Mouse (Mus musculus) hindbrain, embryonic 12.5 days (tissue): ENCODE measurements around the gene Zfp972. TPM values are rescaled to one million over a fixed set of nuclear protein-coding genes. Genes with fewer than 3 reads are reported as not detected.
A peak's percentile ranks its signal among the peaks of the same experiment; 100 is the strongest.
"Not testable (repeated sequence)": the region's sequence is repeated elsewhere in the genome, so short reads cannot be mapped to it uniquely, and the experiment has no call there.

Source experiments
- ATAC-seq: fragments of 200-750 bp; cut with Nextera tagmentation; 2 replicates; pipeline ENCODE4 v1.8.0; 2017; ENCODE audit warnings: moderate TSS enrichment; ENCODE audit not compliant: low FRiP score
- H3K27ac ChIP-seq: fragments of 300-500 bp; sonication (generic); 2 replicates; pipeline ENCODE4 v1.5.1; 2016; ENCODE audit warnings: mild to moderate bottlenecking
- H3K27me3 ChIP-seq: fragments of 300-500 bp; sonication (generic); 2 replicates; pipeline ENCODE4 v1.6.1; 2016; ENCODE audit warnings: mild to moderate bottlenecking
- H3K36me3 ChIP-seq: fragments of 300-500 bp; sonication (generic); 2 replicates; pipeline ENCODE4 v1.6.1; 2016; ENCODE audit warnings: mild to moderate bottlenecking
- H3K4me1 ChIP-seq: fragments of 300-500 bp; sonication (generic); 2 replicates; pipeline ENCODE4 v1.6.1; 2016
- H3K4me2 ChIP-seq: fragments of 300-500 bp; sonication (generic); replicated peaks from 2 replicates; pipeline ENCODE4 v1.6.1; 2016; ENCODE audit warnings: mild to moderate bottlenecking
- H3K4me3 ChIP-seq: fragments of 300-500 bp; sonication (generic); 2 replicates; pipeline ENCODE4 v1.5.1; 2016; ENCODE audit warnings: mild to moderate bottlenecking
- H3K9ac ChIP-seq: fragments of 300-500 bp; sonication (generic); 2 replicates; pipeline ENCODE4 v1.6.1; 2016; ENCODE audit warnings: mild to moderate bottlenecking, moderate library complexity
- H3K9me3 ChIP-seq: fragments of 300-500 bp; sonication (generic); replicated peaks from 2 replicates; pipeline ENCODE4 v1.6.1; 2016; ENCODE audit warnings: mild to moderate bottlenecking
- WGBS: fragments of 180-500 bp; shearing (Covaris S2); methylation state at CpG from one replicate; pipeline ENCODE4 v1.1.7; 2016; 5-methylcytosine and 5-hydroxymethylcytosine counted together
- polyA plus RNA-seq: library from polyadenylated mRNA; unstranded; fragments of >200 nt; fragmentation: Nextera tagmentation; extraction: Ambion mirVana; gene quantifications from 2 replicates; pipeline ENCODE4 v1.2.1, GENCODE M21; 2016

Zfp972 gene
- 0.43 and 0.46 TPM in 2 replicates for polyA plus RNA-seq

GRCm38 (mm10) chr2:177925563-177926103, at the start of gene Zfp972:
Zfp972 (minus strand) TSS chr2:177925613.
- H3K9ac ChIP-seq, ATAC-seq, H3K4me1 ChIP-seq, H3K36me3 ChIP-seq, H3K27ac ChIP-seq, H3K9me3 ChIP-seq, H3K4me3 ChIP-seq, H3K4me2 ChIP-seq, H3K27me3 ChIP-seq: not testable (repeated sequence)
- WGBS, result 57% methylated on average over 4 of the region's 5 CpGs

GRCm38 (mm10) chr2:177974814-177975213, 49.4 kb upstream of the Zfp972 start:
- H3K9ac ChIP-seq, H3K4me2 ChIP-seq, H3K4me3 ChIP-seq, H3K36me3 ChIP-seq, H3K9me3 ChIP-seq, H3K27me3 ChIP-seq, H3K4me1 ChIP-seq, ATAC-seq, H3K27ac ChIP-seq: not testable (repeated sequence)
- WGBS, result 69% methylated on average over 7 of the region's 7 CpGs

- not testable (repeated sequence) for H3K27ac ChIP-seq, H3K36me3 ChIP-seq, ATAC-seq, H3K27me3 ChIP-seq, H3K9me3 ChIP-seq, H3K4me1 ChIP-seq
- Histone ChIP-seq H3K4me2 (peak within 1 kb of the TSS; percentile 52), H3K9ac (peak within 1 kb of the TSS; percentile 53), H3K4me3 (peak within 1 kb of the TSS; percentile 45)
- WGBS, result 0% methylated on average over 4 of the region's 7 CpGs
Observed at GRCm38 (mm10) chr2:177957145-177957544, 31.7 kb upstream of the Zfp972 start, which contains the start of gene Gm14326. Gm14326 (minus strand) TSS chr2:177957297.

- H3K4me2 ChIP-seq, result peak overlapping the region; percentile 52
- not testable (repeated sequence) for ATAC-seq, H3K27me3 ChIP-seq, H3K9me3 ChIP-seq, H3K36me3 ChIP-seq, H3K27ac ChIP-seq, H3K4me1 ChIP-seq
- under 1% methylated on average over 18 of the region's 18 CpGs for WGBS
- peak overlapping the region; percentile 53 for H3K9ac ChIP-seq
- peak overlapping the region; percentile 45 for H3K4me3 ChIP-seq
Observed at GRCm38 (mm10) chr2:177956734-177957133, 31.3 kb upstream of the Zfp972 start.

GRCm38 (mm10) chr2:177903276-177903675, 22.1 kb downstream of the Zfp972 start:
- WGBS, result 100% methylated on average over 3 of the region's 12 CpGs

GRCm38 (mm10) chr2:177898171-177898570, 27.2 kb downstream of the Zfp972 start:
- ATAC-seq, H3K36me3 ChIP-seq, H3K27ac ChIP-seq, H3K9ac ChIP-seq, H3K4me1 ChIP-seq, H3K4me3 ChIP-seq, H3K27me3 ChIP-seq, H3K9me3 ChIP-seq, H3K4me2 ChIP-seq: not testable (repeated sequence)
- 87% methylated on average over 2 of the region's 3 CpGs for WGBS

More at GRCm38 (mm10) chr2:177903276-177903675, 22.1 kb downstream of the Zfp972 start:
- not testable (repeated sequence) for ATAC-seq, H3K4me3 ChIP-seq, H3K4me2 ChIP-seq, H3K36me3 ChIP-seq, H3K27ac ChIP-seq, H3K4me1 ChIP-seq, H3K27me3 ChIP-seq, H3K9me3 ChIP-seq, H3K9ac ChIP-seq

- H3K4me3 ChIP-seq, result peak within 1 kb of the TSS; percentile 13; the same call in 1 of the 2 replicates
- not testable (repeated sequence) for H3K27me3 ChIP-seq, ATAC-seq, H3K4me1 ChIP-seq, H3K27ac ChIP-seq, H3K36me3 ChIP-seq, H3K9me3 ChIP-seq, H3K9ac ChIP-seq
- 56% methylated on average over 10 of the region's 13 CpGs for WGBS
- 0 out of 2 replicates have a peak within 1 kb of the TSS, but pooled peaks have one; percentile 11 for H3K4me2 ChIP-seq
Observed at GRCm38 (mm10) chr2:177897046-177897578, 28.3 kb downstream of the Zfp972 start, which contains the start of gene Gm14327. Gm14327 (plus strand) TSS chr2:177897096.

- H3K36me3 ChIP-seq, H3K9me3 ChIP-seq, H3K4me2 ChIP-seq, H3K27me3 ChIP-seq, H3K27ac ChIP-seq, H3K9ac ChIP-seq, ATAC-seq, H3K4me3 ChIP-seq, H3K4me1 ChIP-seq: not testable (repeated sequence)
- 94% methylated on average over 14 of the region's 14 CpGs for WGBS
Observed at GRCm38 (mm10) chr2:177887743-177888142, 37.7 kb downstream of the Zfp972 start.

- not testable (repeated sequence) for H3K4me3 ChIP-seq, H3K36me3 ChIP-seq, H3K9me3 ChIP-seq, ATAC-seq, H3K27ac ChIP-seq, H3K9ac ChIP-seq, H3K4me1 ChIP-seq, H3K4me2 ChIP-seq, H3K27me3 ChIP-seq
- 95% methylated on average over 2 of the region's 2 CpGs for WGBS
Observed at GRCm38 (mm10) chr2:177862254-177862653, 63.2 kb downstream of the Zfp972 start.

Other genes starting within 250 kb of the Zfp972 start
- gene Gm14322, start 166.3 kb downstream of the Zfp972 start, polyA plus RNA-seq, result 7.0 and 7.5 TPM in 2 replicates
- gene Gm14325, start 85.3 kb downstream of the Zfp972 start, polyA plus RNA-seq, result 34.5 and 35.5 TPM in 2 replicates
- gene Gm14327, start 28.5 kb downstream of the Zfp972 start, polyA plus RNA-seq, result 2.6 and 3.0 TPM in 2 replicates
- 14.3 and 15.9 TPM in 2 replicates for gene Gm14326, start 31.7 kb upstream of the Zfp972 start, polyA plus RNA-seq
- gene Zfp971, start 97.7 kb upstream of the Zfp972 start, polyA plus RNA-seq, result 13.2 and 14.1 TPM in 2 replicates
- 12.0 and 14.8 TPM in 2 replicates for gene Zfp931, start 152.9 kb upstream of the Zfp972 start, polyA plus RNA-seq
- gene Phactr3, start 193.4 kb upstream of the Zfp972 start, polyA plus RNA-seq, result 17.4 and 20.9 TPM in 2 replicates